Mouse (Mus musculus) heart, postnatal 0 days (tissue): ENCODE results near the gene Clic4. TPM values are rescaled to one million over a fixed set of nuclear protein-coding genes. Genes with fewer than 3 reads are reported as not detected.
A peak's percentile ranks its signal among the peaks of the same experiment; 100 is the strongest.

Source experiments
- ATAC-seq: fragments of 200-750 bp; cut with Nextera tagmentation; 2 replicates; pipeline ENCODE4 v1.8.0; 2017; ENCODE audit warnings: low read depth, moderate number of reproducible peaks, moderate library complexity; ENCODE audit not compliant: insufficient read depth
- DNase-seq: peaks from one replicate; pipeline ENCODE4 v3.0.0-alpha.2; 2016; ENCODE audit warnings: low spot score
- H3K27ac ChIP-seq: fragments of 300-500 bp; sonication (generic); 2 replicates; pipeline ENCODE4 v1.5.1; 2014; ENCODE audit warnings: low read depth, mild to moderate bottlenecking
- H3K27me3 ChIP-seq: fragments of 300-500 bp; sonication (generic); 2 replicates; pipeline ENCODE4 v1.6.1; 2014; ENCODE audit warnings: low read length, mixed read lengths; ENCODE audit not compliant: control insufficient read depth, insufficient read depth
- H3K36me3 ChIP-seq: fragments of 300-500 bp; sonication (generic); replicated peaks from 2 replicates; pipeline ENCODE4 v1.6.1; 2014; ENCODE audit warnings: low read length, mixed read lengths; ENCODE audit not compliant: control insufficient read depth, insufficient read depth
- H3K4me1 ChIP-seq: fragments of 300-500 bp; sonication (generic); 2 replicates; pipeline ENCODE4 v1.6.1; 2014; ENCODE audit warnings: antibody characterized with exemption; ENCODE audit not compliant: control insufficient read depth, insufficient read depth
- H3K4me2 ChIP-seq: fragments of 300-500 bp; sonication (generic); 2 replicates; pipeline ENCODE4 v1.6.1; 2014; ENCODE audit warnings: low read depth, mild to moderate bottlenecking, low read length, moderate library complexity
- H3K4me3 ChIP-seq: fragments of 300-500 bp; sonication (generic); 2 replicates; pipeline ENCODE4 v1.5.1; 2014; ENCODE audit warnings: low read depth, low read length
- H3K9ac ChIP-seq: fragments of 300-500 bp; sonication (generic); replicated peaks from 2 replicates; pipeline ENCODE4 v1.6.1; 2014; ENCODE audit warnings: low read depth, low read length, mixed read lengths
- H3K9me3 ChIP-seq: fragments of 300-500 bp; sonication (generic); replicated peaks from 2 replicates; pipeline ENCODE4 v1.6.1; 2016; ENCODE audit warnings: low read length; ENCODE audit not compliant: control insufficient read depth
- CTCF ChIP-seq: IDR thresholded peaks from 2 replicates; pipeline ENCODE4 v1.5.1; 2016; ENCODE audit warnings: antibody characterized with exemption, control low read depth, low read depth
- EP300 ChIP-seq: IDR thresholded peaks from 2 replicates; pipeline ENCODE4 v1.6.1; 2016; ENCODE audit warnings: antibody characterized with exemption, low read depth
- WGBS: fragments of 180-500 bp; shearing (Covaris S2); extraction: QIAGEN DNeasy Blood & Tissue Kit; methylation state at CpG from one replicate; pipeline ENCODE4 v1.1.7; 2014; 5-methylcytosine and 5-hydroxymethylcytosine counted together
- polyA plus RNA-seq: library from polyadenylated mRNA; unstranded; fragments of >200 nt; fragmentation: Nextera tagmentation; extraction: Ambion mirVana; gene quantifications from 2 replicates; pipeline ENCODE4 v1.2.1, GENCODE M21; 2015
- total RNA-seq: library from RNA; depleted of rRNA; stranded (reverse); fragments of >200 nt; gene quantifications from 2 replicates; pipeline ENCODE4 v1.2.3, GENCODE M21; 2014; ENCODE audit warnings: low replicate concordance

Clic4 gene
- total and polyA plus RNA-seq, 2 experiments from 2014 or later: 235 to 239 TPM

- H3K9ac ChIP-seq: no peak overlapping the region
- DNase-seq (no peak), ATAC-seq (no peak)
- no peaks in the 10 kb centered on the region for H3K27me3 ChIP-seq
- no peak overlapping the region for H3K4me2 ChIP-seq
- no peak for TF ChIP-seq EP300
- TF ChIP-seq CTCF: no peak
- no peak overlapping the region for H3K4me3 ChIP-seq
- peak overlapping the region; percentile 35; the same call in 1 of the 2 replicates for H3K27ac ChIP-seq
- H3K4me1 ChIP-seq: peaks cover 7% of the 10 kb centered on the region; the same call in 1 of the 2 replicates
- H3K9me3 ChIP-seq: no peaks in the 10 kb centered on the region
- peaks cover 88% of the 10 kb centered on the region for H3K36me3 ChIP-seq
- 60% methylated on average over 3 of the region's 3 CpGs for WGBS
Measured at GRCm38 (mm10) chr4:135220641-135221040, 52.0 kb downstream of the Clic4 start.

- H3K36me3 ChIP-seq: peaks cover 87% of the 10 kb centered on the region
- H3K9ac ChIP-seq: no peak overlapping the region
- H3K4me3 ChIP-seq: no peak overlapping the region
- ATAC-seq (no peak), DNase-seq (peak; percentile 69)
- H3K27ac ChIP-seq: no peak overlapping the region
- H3K4me1 ChIP-seq: peaks cover 7% of the 10 kb centered on the region; the same call in 1 of the 2 replicates
- no peaks in the 10 kb centered on the region for H3K9me3 ChIP-seq
- no peak overlapping the region for H3K4me2 ChIP-seq
- WGBS: 41% methylated on average over 4 of the region's 4 CpGs
- H3K27me3 ChIP-seq: no peaks in the 10 kb centered on the region
- TF ChIP-seq CTCF (peak; percentile 87), EP300 (no peak)
Measured at GRCm38 (mm10) chr4:135219652-135220051, 53.0 kb downstream of the Clic4 start.

- H3K9ac ChIP-seq: no peak overlapping the region
- no peak overlapping the region for H3K27ac ChIP-seq
- H3K36me3 ChIP-seq: peaks cover 32% of the 10 kb centered on the region
- peaks cover 12% of the 10 kb centered on the region; the same call in 1 of the 2 replicates for H3K27me3 ChIP-seq
- no peak for TF ChIP-seq EP300
- TF ChIP-seq CTCF: no peak
- ATAC-seq (no peak), DNase-seq (no peak)
- no peak overlapping the region for H3K4me3 ChIP-seq
- H3K4me1 ChIP-seq: peaks cover 5% of the 10 kb centered on the region; the same call in 1 of the 2 replicates
- no peaks in the 10 kb centered on the region for H3K9me3 ChIP-seq
- 71% methylated on average over 2 of the region's 2 CpGs for WGBS
- H3K4me2 ChIP-seq: no peak overlapping the region
Measured at GRCm38 (mm10) chr4:135209846-135210245, 62.8 kb downstream of the Clic4 start.

GRCm38 (mm10) chr4:135205711-135206600 is 66.7 kb downstream of the Clic4 start:
- DNase-seq: peak; percentile 72
- H3K27ac ChIP-seq: no peak overlapping the region
- peaks cover 5% of the 10 kb centered on the region for H3K4me1 ChIP-seq
- peak overlapping the region; percentile 68 for H3K4me2 ChIP-seq
- H3K4me3 ChIP-seq: peak overlapping the region; percentile 40
- peaks cover 29% of the 10 kb centered on the region for H3K27me3 ChIP-seq
- peak; percentile 74 for ATAC-seq
- no peak for TF ChIP-seq EP300
- TF ChIP-seq CTCF: peak; percentile 82
- H3K9me3 ChIP-seq: no peaks in the 10 kb centered on the region
- 3% methylated on average over 42 of the region's 47 CpGs for WGBS
- H3K9ac ChIP-seq: no peak overlapping the region; the same call in 1 of the 2 replicates
- H3K36me3 ChIP-seq: peaks cover 7% of the 10 kb centered on the region

- Histone ChIP-seq H3K27me3 (peaks cover 29% of the 10 kb centered on the region), H3K4me2 (no peak overlapping the region), H3K9ac (no peak overlapping the region), H3K4me1 (peaks cover 5% of the 10 kb centered on the region), H3K4me3 (no peak overlapping the region), H3K9me3 (no peaks in the 10 kb centered on the region), H3K36me3 (0 out of 2 replicates have a peak, but pooled peaks cover under 1% of the 10 kb centered on the region), H3K27ac (no peak overlapping the region)
- DNase-seq (no peak), ATAC-seq (no peak)
- 34% methylated on average over 5 of the region's 5 CpGs for WGBS
- TF ChIP-seq CTCF: no peak
- no peak for TF ChIP-seq EP300
Measured at GRCm38 (mm10) chr4:135205254-135205653, 67.4 kb downstream of the Clic4 start.
